Mouse (Mus musculus): Measurements from ENCODE around the gene Rad51ap2. TPM values are rescaled to one million over a fixed set of nuclear protein-coding genes. Genes with fewer than 3 reads are reported as not detected.
A peak's percentile ranks its signal among the peaks of the same experiment; 100 is the strongest.

Gene Rad51ap2
- polyA plus RNA-seq, 1 experiment from 2014 or later: 0.31 TPM

GRCm38 (mm10) chr12:11437907-11438447 lies 17.9 kb upstream of the Rad51ap2 start:
- H3K27ac ChIP-seq (replicated peaks): no peak overlapping the region
- peak overlapping the region; percentile 84 for H3K4me2 ChIP-seq (replicated peaks)
- 0 out of 2 replicates have a peak, but pooled peaks cover 6% of the 10 kb centered on the region for H3K27me3 ChIP-seq
- peak; percentile 16; the same call in 1 of the 2 replicates for ATAC-seq (replicated peaks)
- no peaks in the 10 kb centered on the region for H3K9me3 ChIP-seq
- 19% methylated on average over 23 of the region's 23 CpGs for WGBS
- H3K4me1 ChIP-seq: peaks cover 24% of the 10 kb centered on the region
- peak overlapping the region; percentile 27 for H3K4me3 ChIP-seq
- no peak overlapping the region for H3K9ac ChIP-seq (replicated peaks)
- no peaks in the 10 kb centered on the region for H3K36me3 ChIP-seq

- Histone ChIP-seq H3K27ac (replicated peaks) (no peak overlapping the region), H3K4me3 (no peak overlapping the region), H3K27me3 (no peaks in the 10 kb centered on the region), H3K9me3 (no peaks in the 10 kb centered on the region), H3K9ac (replicated peaks) (no peak overlapping the region), H3K4me1 (no peaks in the 10 kb centered on the region), H3K4me2 (replicated peaks) (no peak overlapping the region), H3K36me3 (no peaks in the 10 kb centered on the region)
- WGBS: 78% methylated on average over 5 of the region's 5 CpGs
- no peak for ATAC-seq (replicated peaks)
These were observed 1.7 kb upstream of the Rad51ap2 start for GRCm38 (mm10) chr12:11454146-11454545.

- no peak overlapping the region for H3K27ac ChIP-seq (replicated peaks)
- 4% methylated on average over 11 of the region's 11 CpGs for WGBS
- H3K4me1 ChIP-seq: no peaks in the 10 kb centered on the region
- peak overlapping the region; percentile 64 for H3K9ac ChIP-seq (replicated peaks)
- ATAC-seq (replicated peaks): no peak
- H3K4me2 ChIP-seq (replicated peaks): peak overlapping the region; percentile 73
- H3K36me3 ChIP-seq: no peaks in the 10 kb centered on the region
- no peaks in the 10 kb centered on the region for H3K27me3 ChIP-seq
- H3K4me3 ChIP-seq: peak overlapping the region; percentile 62
- no peaks in the 10 kb centered on the region for H3K9me3 ChIP-seq
These were observed 334 bp downstream of the Rad51ap2 start for GRCm38 (mm10) chr12:11456213-11456612.

- H3K4me2 ChIP-seq (replicated peaks): peak overlapping the region; percentile 73
- no peak overlapping the region for H3K9ac ChIP-seq (replicated peaks)
- H3K36me3 ChIP-seq: no peaks in the 10 kb centered on the region
- H3K27ac ChIP-seq (replicated peaks): no peak overlapping the region
- no peaks in the 10 kb centered on the region for H3K4me1 ChIP-seq
- no peaks in the 10 kb centered on the region for H3K9me3 ChIP-seq
- no peak for ATAC-seq (replicated peaks)
- peak overlapping the region; percentile 62 for H3K4me3 ChIP-seq
- WGBS: 89% methylated on average over 4 of the region's 4 CpGs
- H3K27me3 ChIP-seq: no peaks in the 10 kb centered on the region
These were observed 753 bp downstream of the Rad51ap2 start for GRCm38 (mm10) chr12:11456632-11457031.

Other genes starting within 250 kb of the Rad51ap2 start
- gene Msgn1, start 247.1 kb upstream of the Rad51ap2 start, polyA plus RNA-seq (2015; fragmentation: Nextera tagmentation; extraction: Ambion mirVana): not detected in 2 replicates
- gene Gen1, start 190.3 kb upstream of the Rad51ap2 start, polyA plus RNA-seq (2015; fragmentation: Nextera tagmentation; extraction: Ambion mirVana): 3.9 and 4.7 TPM in 2 replicates
- 118 and 128 TPM in 2 replicates for gene Smc6, start 190.2 kb upstream of the Rad51ap2 start, polyA plus RNA-seq (2015; fragmentation: Nextera tagmentation; extraction: Ambion mirVana)
- gene Vsnl1, start 19.5 kb upstream of the Rad51ap2 start, polyA plus RNA-seq (2015; fragmentation: Nextera tagmentation; extraction: Ambion mirVana): 13.1 and 16.6 TPM in 2 replicates

All from forebrain, embryonic 15.5 days (tissue).